Mouse (Mus musculus) neutrophil, adult 5-6 weeks (primary cell): Measurements from ENCODE around the gene Tmtc2. TPM values are rescaled to one million over a fixed set of nuclear protein-coding genes. Genes with fewer than 3 reads are reported as not detected.

Experiments used
- ATAC-seq: fragments of 151-379, 151-347 bp; 2 replicates; pipeline ENCODE4 v1.8.0; 2017; ENCODE audit warnings: mild to moderate bottlenecking, moderate TSS enrichment; ENCODE audit not compliant: insufficient number of reproducible peaks, poor library complexity, low FRiP score, severe bottlenecking; ENCODE audit errors: extremely low read depth
- total RNA-seq: library from RNA; stranded (forward); fragments of 200-1000 nt; gene quantifications from 2 replicates; pipeline ENCODE4 v1.2.3, GENCODE M21; 2017

Gene Tmtc2
- total RNA-seq, 1 experiment from 2014 or later: not detected

GRCm38 (mm10) chr10:105509146-105509895 lies 64.9 kb downstream of the Tmtc2 start:
- no peak for ATAC-seq

DNA sequence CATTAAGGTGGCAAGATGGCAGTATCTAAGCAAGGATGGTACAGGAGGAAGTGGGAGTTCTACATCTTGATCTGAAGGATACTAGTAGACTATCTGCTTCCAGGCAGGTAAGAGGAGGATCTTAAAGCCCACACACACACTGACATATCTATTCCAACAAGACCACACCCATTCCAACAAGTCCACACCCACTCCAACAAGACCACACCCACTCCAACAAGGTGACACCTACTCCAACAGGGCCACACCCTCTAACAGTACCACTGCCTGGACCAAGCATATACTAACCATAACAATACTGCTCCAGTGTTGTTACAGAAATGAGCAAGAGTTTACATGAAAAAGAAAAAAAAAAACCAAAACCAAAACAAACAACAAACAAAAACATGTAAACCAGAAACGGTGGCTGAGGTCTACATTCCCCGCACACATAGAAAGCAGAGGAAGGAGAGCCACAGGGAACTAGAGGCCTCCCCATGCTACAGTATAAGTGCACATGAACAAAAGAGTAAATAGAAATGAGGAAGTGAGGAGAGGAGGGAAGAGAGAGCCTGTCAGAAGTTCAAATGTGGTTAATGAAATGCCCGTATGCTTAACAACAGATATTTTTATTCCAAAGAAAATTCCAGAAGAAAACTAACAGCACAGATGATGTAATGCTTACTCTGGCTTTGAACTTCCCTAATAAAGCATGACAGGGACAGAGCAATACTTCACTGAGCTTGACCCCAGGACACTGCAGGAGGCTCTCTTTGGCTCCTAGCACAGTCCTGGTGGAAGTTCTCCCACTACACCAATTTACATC lies 66.1 kb downstream of the Tmtc2 start:
- ATAC-seq: no peak

GRCm38 (mm10) chr10:105506046-105506445 lies 68.2 kb downstream of the Tmtc2 start:
- no peak for ATAC-seq

GRCm38 (mm10) chr10:105504472-105504871 lies 69.8 kb downstream of the Tmtc2 start:
- 0 out of 2 replicates have a peak, but pooled peaks have one; percentile 9 for ATAC-seq

- no peak for ATAC-seq
Measured at GRCm38 (mm10) chr10:105501736-105502135, 72.5 kb downstream of the Tmtc2 start.

GRCm38 (mm10) chr10:105500482-105500881 lies 73.8 kb downstream of the Tmtc2 start:
- ATAC-seq: no peak

- no peak for ATAC-seq
Measured at GRCm38 (mm10) chr10:105495248-105495647, 79.0 kb downstream of the Tmtc2 start.

- no peak for ATAC-seq
Measured at GRCm38 (mm10) chr10:105492485-105492884, 81.8 kb downstream of the Tmtc2 start.

DNA sequence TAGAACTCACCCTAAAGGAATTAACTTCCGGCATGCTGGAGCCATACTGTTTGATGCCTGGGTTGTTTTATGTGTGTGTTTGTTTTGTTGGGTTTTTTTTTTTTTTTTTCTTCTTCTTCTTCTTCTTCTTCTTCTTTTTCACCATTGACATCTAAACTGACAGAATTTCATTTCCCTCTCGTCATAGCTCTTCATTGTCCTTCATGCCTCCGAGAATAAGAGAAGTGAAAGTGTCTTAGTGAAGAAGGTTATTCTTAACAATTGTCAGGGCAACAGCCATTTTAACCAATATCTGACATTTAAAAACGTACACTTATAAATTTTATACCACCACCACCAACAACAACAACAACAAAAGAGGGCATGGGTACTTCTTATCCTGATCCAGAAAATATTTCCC lies 83.5 kb downstream of the Tmtc2 start:
- ATAC-seq: no peak

DNA sequence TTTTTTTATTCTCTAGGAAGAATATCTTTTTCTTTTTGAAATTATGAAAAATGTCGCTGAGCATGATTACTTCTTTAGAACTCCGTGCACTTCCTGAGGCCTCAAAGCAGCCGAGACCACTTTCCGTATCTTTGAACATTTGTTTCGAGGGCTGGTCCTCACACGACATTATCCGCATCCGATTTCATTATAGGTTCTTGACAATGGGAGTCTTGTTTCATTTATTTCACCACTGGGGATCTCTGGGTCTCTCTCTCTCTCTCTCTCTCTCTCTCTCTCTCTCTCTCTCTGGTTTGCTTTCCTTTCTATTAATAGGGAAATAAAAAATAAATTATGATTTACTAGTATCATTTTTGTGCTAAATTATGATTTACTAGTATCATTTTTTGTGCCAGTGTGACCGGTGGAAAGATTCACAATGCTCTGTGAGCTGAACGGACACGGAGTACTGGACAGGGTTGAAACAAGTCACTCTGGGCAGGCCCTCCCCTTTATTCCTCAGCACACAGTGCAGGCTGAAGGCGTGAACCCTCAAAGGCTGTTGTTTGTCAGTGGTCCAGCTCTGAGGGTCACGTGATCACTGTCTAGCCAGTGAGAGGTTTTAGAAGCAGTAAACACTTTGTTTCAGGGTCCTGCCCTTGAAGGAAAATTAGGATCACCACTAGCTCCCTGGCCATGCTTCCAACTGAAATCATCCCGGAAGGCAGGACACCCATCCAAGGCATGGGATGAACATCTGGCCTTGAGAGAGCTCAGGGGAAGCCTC lies 84.1 kb downstream of the Tmtc2 start:
- no peak for ATAC-seq

DNA sequence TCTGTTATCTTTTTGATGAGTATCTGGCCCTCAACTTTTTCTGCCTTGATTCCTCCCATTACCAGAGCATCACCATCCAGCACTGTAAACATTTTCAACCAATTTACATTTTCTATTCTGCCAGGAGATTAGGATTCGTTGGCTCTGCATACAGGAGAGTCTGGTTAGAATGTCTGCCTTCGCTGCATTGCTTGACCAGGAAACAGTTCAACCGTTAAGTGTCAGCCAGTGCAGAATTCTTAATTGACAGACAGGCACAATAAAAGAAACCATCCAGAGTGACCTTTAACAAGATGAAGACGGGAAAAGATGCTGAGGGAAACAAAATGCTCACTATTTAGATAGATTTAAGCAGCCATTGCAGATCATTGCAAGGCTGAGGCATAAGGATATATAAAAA lies 87.3 kb downstream of the Tmtc2 start:
- no peak for ATAC-seq

- ATAC-seq: no peak
Measured at GRCm38 (mm10) chr10:105484355-105485094, 89.7 kb downstream of the Tmtc2 start.

DNA sequence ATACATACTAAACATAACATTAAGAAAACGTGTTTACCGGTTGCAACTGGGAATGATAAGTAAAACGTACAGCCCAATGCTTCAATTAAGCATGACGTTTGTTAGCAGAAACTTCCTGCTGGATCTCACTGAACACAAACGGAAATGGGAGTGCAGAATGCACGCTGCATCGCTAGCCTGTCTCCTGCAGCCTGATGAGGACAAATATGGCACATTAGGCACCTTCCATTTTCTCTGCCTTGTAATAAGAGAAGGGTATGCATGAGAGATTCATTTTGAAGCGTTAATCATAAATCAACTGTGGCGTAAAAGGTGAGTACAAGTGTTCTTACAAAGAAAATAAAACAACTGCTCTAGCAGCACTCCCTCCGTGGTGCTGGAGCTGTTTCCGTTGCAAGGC lies 94.5 kb downstream of the Tmtc2 start:
- ATAC-seq: no peak

GRCm38 (mm10) chr10:105477623-105478238 lies 96.5 kb downstream of the Tmtc2 start:
- ATAC-seq: no peak

DNA sequence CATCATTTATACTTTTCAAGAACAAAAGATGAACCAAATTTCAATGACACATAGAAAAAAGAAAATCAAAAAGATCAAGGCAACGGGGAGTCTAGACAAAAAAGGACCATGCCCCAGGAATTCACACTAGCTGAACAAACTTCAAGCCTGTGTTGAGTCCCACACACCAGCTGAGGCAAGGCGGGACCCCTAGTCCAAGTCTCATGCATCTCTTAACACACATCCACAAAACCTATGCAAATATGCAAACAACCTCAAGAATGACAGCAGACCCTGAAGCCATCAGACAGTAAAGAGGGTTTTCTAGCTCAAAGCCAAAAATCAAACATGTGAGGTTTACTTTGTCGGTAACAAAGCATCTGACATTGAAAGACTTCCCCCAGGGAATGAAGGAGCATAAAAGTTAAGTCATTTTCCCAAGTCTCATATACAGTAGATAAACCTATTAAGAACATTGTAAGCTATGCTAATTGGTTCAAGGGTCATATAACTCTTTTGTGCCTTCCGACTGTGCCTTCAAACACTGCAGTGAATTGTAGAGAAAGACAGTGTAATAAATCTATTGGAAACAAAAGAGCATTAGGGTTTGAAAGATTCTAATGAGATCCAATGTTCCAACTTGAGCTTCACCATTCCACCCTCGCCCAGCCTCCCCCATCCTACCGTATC lies 100.0 kb downstream of the Tmtc2 start:
- no peak for ATAC-seq

DNA sequence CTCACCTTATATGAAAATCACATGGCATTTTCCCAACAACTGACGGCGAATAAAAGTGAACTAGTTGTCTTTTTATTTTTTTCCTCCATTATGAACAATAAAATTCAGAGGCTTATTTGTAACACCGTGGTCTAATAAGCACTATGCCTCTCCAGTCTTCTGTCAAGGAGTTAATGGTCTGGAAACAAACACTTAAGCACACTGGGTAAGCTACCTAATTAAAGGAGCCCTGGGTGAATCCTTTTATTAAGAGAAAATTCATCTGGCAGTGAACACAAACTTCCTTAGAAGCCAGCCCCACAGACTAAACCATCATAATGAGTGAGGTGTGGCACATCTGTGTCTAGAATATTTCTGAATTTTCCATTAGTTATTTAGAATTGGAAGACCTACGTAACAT lies 109.9 kb downstream of the Tmtc2 start:
- ATAC-seq: no peak

DNA sequence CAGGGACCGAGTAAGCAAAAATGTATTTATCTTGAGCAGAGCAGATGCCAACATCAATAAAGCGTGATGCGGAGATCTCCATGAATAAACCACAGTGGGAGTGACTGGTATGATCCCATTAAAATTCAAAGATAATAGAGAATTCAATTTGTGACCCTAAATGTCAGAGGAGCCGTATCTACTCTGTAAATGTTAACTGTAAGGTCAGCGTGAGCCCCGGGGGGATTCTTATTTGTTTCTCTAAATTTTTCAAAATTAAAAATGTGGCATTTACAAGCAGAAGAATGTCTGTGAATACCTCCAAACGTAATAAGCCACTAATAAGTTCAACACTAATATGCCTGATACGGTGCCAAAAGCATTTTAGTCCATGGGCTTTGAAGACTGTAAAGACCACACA lies 120.8 kb downstream of the Tmtc2 start:
- no peak for ATAC-seq

GRCm38 (mm10) chr10:105447191-105447590 lies 127.1 kb downstream of the Tmtc2 start:
- ATAC-seq: no peak
